Mouse (Mus musculus) hindbrain, embryonic 10.5 days (tissue): Measurements from ENCODE around the gene Klf9. TPM values are rescaled to one million over a fixed set of nuclear protein-coding genes. Genes with fewer than 3 reads are reported as not detected.
"Not testable (repeated sequence)": the region's sequence is repeated elsewhere in the genome, so short reads cannot be mapped to it uniquely, and the experiment has no call there.

Experiments
- DNase-seq: peaks from one replicate; pipeline ENCODE4 v3.0.0-alpha.2; 2017; ENCODE audit warnings: low spot score
- H3K27ac ChIP-seq: fragments of 300-500 bp; sonication (generic); 2 replicates; pipeline ENCODE4 v1.5.1; 2016; ENCODE audit warnings: mild to moderate bottlenecking, moderate library complexity
- H3K27me3 ChIP-seq: fragments of 300-500 bp; sonication (generic); 2 replicates; pipeline ENCODE4 v1.6.1; 2016; ENCODE audit warnings: mild to moderate bottlenecking; ENCODE audit not compliant: poor library complexity, insufficient read depth, severe bottlenecking
- H3K36me3 ChIP-seq: fragments of 300-500 bp; sonication (generic); 2 replicates; pipeline ENCODE4 v1.6.1; 2016; ENCODE audit warnings: mild to moderate bottlenecking, moderate library complexity
- H3K4me1 ChIP-seq: fragments of 300-500 bp; sonication (generic); replicated peaks from 2 replicates; pipeline ENCODE4 v1.6.1; 2016; ENCODE audit warnings: mild to moderate bottlenecking
- H3K4me3 ChIP-seq: fragments of 300-500 bp; sonication (generic); 2 replicates; pipeline ENCODE4 v1.5.1; 2016; ENCODE audit warnings: mild to moderate bottlenecking, moderate library complexity
- H3K9me3 ChIP-seq: fragments of 300-500 bp; sonication (generic); 2 replicates; pipeline ENCODE4 v1.6.1; 2016; ENCODE audit warnings: mild to moderate bottlenecking, moderate library complexity
- WGBS: fragments of 180-500 bp; shearing (Covaris S2); methylation state at CpG from one replicate; pipeline ENCODE4 v1.1.7; 2016; 5-methylcytosine and 5-hydroxymethylcytosine counted together
- polyA plus RNA-seq: library from polyadenylated mRNA; unstranded; fragments of >200 nt; fragmentation: Nextera tagmentation; extraction: Ambion mirVana; gene quantifications from 2 replicates; pipeline ENCODE4 v1.2.1, GENCODE M21; 2016

The Klf9 gene
- polyA plus RNA-seq, 1 experiment from 2014 or later, result 1.1 TPM

DNA sequence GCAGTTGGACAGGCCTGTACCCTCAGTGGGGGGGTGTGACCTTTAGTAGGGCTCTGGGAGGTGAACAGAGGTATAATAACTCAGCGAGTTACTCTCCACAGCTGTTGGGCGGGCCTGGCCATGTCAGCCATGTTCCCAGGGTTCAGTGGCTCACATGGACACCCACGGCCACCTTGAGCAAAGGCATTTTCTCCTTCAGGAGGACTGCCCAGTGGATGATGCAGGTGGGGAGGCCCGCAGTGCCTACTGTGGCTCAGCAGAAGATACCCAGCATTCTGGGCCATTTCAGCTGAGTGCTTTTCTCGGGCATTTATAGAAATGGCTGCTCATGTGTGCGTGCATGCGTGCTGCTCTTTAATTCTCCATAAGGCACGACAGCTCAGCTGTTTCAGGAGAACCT lies 2.5 kb downstream of the Klf9 start:
- 73% methylated on average over 8 of the region's 8 CpGs for WGBS
- Histone ChIP-seq H3K36me3 (no peaks in the 10 kb centered on the region), H3K4me1 (peaks cover 32% of the 10 kb centered on the region), H3K27me3 (peaks cover 51% of the 10 kb centered on the region), H3K27ac (no peak overlapping the region), H3K9me3 (no peaks in the 10 kb centered on the region), H3K4me3 (no peak overlapping the region)
- DNase-seq, result no peak

DNA sequence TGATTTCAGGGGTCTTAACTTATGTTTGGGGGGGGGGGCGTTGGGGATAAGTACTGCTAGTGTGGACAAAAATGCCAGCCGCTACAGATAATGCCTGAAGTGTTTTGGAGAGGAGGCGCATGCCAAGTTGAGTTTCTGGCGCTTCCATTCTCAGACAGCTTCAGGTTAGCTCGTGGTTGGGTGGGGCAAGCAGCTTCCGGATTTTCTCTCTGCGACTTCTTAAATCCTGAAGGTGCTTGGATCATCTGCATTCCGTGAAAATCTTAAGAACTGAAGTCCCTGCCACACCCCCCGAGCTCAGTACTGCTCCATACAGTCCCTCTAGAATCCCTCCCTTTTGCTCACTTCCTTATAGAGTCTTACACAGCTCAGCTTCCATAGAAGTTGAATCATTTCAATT lies 3.0 kb downstream of the Klf9 start:
- Histone ChIP-seq H3K4me3 (no peak overlapping the region), H3K27ac (no peak overlapping the region), H3K27me3 (peaks cover 51% of the 10 kb centered on the region), H3K9me3 (no peaks in the 10 kb centered on the region), H3K4me1 (peaks cover 32% of the 10 kb centered on the region), H3K36me3 (no peaks in the 10 kb centered on the region)
- WGBS, result 65% methylated on average over 9 of the region's 9 CpGs
- DNase-seq, result no peak

DNA sequence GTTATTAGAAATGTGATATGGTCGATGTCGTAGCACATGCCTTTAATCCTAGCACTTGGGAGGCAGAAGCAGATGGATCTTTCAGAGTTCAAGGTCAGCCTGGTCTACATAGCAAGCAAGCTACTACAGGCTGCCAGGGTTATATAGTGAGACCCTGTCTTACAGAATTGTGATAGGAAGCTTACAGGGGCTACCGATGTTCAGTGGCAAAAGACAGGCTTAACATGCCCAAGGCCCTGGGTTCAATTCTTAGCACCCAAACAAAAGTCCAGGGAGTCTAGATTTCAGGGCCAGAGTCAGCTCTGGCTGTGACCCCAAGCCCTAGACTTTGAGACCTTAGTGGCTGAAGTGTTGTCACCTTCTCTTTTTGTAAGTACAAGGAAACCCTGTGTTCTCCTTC lies 4.1 kb downstream of the Klf9 start:
- Histone ChIP-seq H3K4me1 (peaks cover 32% of the 10 kb centered on the region), H3K4me3 (no peak overlapping the region), H3K27me3 (peaks cover 47% of the 10 kb centered on the region), H3K9me3 (no peaks in the 10 kb centered on the region), H3K27ac (no peak overlapping the region), H3K36me3 (no peaks in the 10 kb centered on the region)
- 87% methylated on average over 3 of the region's 3 CpGs for WGBS
- no peak for DNase-seq

DNA sequence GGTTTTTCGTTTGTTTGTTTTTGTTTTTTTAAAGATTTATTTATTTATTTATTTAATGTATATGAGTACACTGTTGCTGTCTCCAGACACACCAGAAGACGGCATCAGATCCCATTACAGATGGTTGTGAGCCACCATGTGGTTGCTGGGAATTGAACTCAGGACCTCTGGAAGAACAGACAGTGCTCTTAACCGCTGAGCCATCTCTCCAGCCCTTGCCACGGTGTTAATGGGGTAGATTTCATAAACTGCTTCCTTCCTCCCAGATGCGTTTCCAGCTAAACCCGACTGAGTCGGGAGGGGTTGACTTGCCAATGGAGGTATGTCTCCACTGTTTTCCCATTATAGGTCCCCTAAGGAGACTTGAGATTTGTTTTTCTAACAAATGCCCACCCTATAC lies 4.5 kb downstream of the Klf9 start:
- not testable (repeated sequence) for DNase-seq, H3K27ac ChIP-seq, H3K36me3 ChIP-seq, H3K9me3 ChIP-seq, H3K4me3 ChIP-seq
- Histone ChIP-seq H3K27me3 (peaks cover 47% of the 10 kb centered on the region), H3K4me1 (peaks cover 32% of the 10 kb centered on the region)
- WGBS, result 90% methylated on average over 7 of the region's 7 CpGs

DNA sequence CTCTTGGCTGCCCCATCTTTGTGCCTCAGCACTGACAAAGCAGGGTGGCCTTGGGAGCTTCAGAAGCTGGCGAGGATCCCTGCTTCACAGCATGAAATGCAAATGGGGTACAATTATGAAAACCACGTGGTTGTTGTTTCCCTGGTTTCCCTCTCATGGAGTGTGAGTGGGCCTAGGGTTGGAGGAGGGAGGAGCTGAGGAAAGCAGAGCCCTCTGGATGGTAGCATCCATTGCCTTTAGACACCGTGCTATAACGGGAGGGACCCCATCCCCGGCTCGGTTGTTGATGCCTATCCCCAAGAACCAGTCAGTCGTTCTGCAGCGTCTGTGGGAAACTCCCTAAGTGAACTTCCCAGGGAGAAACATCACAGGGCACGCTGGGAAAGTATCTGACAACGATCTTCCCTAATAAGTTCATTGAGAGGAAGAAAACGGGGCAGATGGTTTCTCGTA lies 5.4 kb downstream of the Klf9 start:
- peaks cover 41% of the 10 kb centered on the region for H3K27me3 ChIP-seq
- no peaks in the 10 kb centered on the region for H3K36me3 ChIP-seq
- H3K4me3 ChIP-seq, result no peak overlapping the region
- WGBS, result 71% methylated on average over 12 of the region's 12 CpGs
- H3K27ac ChIP-seq, result 0 out of 2 replicates have a peak overlapping the region, but pooled peaks have one; percentile 29
- no peak for DNase-seq
- peaks cover 26% of the 10 kb centered on the region for H3K4me1 ChIP-seq
- no peaks in the 10 kb centered on the region for H3K9me3 ChIP-seq

DNA sequence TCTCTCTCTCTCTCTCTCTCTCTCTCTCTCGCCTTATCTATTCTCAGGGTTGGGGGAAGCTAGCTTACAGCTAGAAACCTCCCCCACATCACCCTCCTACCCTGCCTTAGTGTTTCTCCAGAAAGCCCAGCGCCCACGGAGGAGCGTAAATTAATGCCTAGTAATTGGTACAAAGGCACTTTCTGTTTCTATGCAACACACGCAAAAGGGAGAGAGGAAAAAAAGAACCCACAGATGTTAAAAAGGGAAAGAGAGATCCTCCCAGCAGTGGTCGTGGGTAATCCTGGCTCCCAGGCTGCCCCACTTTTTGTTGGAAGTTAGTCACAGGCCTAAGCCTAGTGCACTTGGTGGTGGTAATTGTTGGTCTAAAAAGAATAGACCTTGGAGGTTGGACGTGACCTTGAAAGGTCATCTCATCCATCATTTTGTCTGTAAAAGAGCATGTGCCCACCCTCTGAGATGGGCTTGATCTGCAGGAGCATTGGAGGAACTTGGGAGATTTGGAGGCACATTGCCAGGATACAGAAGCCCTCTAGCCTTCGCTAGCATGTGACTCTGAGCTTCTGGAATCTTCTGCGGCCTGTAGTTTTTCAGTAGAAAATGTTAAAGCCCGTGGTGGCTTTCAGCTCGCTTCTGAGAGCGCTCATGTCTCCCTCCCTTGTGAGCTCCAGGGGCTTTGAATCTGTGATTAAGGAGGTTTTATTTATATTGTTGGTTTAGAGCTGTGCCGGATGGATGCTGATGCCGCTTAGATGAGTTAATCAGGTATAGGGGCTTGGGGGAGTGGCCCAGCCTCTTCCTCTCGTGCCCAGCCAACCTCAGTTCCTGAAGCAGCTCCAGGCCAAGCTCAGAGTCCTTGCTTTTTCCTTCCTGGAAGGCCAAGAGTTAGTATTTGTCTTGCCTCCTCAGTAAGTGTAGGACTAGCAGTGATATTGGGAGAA lies 6.3 kb downstream of the Klf9 start:
- DNase-seq, result peak; percentile 18
- H3K27ac ChIP-seq, result 0 out of 2 replicates have a peak overlapping the region, but pooled peaks have one; percentile 29
- 74% methylated on average over 15 of the region's 15 CpGs for WGBS
- H3K9me3 ChIP-seq, result no peaks in the 10 kb centered on the region
- H3K4me3 ChIP-seq, result no peak overlapping the region
- H3K36me3 ChIP-seq, result no peaks in the 10 kb centered on the region
- H3K27me3 ChIP-seq, result peaks cover 32% of the 10 kb centered on the region
- H3K4me1 ChIP-seq, result peaks cover 26% of the 10 kb centered on the region

DNA sequence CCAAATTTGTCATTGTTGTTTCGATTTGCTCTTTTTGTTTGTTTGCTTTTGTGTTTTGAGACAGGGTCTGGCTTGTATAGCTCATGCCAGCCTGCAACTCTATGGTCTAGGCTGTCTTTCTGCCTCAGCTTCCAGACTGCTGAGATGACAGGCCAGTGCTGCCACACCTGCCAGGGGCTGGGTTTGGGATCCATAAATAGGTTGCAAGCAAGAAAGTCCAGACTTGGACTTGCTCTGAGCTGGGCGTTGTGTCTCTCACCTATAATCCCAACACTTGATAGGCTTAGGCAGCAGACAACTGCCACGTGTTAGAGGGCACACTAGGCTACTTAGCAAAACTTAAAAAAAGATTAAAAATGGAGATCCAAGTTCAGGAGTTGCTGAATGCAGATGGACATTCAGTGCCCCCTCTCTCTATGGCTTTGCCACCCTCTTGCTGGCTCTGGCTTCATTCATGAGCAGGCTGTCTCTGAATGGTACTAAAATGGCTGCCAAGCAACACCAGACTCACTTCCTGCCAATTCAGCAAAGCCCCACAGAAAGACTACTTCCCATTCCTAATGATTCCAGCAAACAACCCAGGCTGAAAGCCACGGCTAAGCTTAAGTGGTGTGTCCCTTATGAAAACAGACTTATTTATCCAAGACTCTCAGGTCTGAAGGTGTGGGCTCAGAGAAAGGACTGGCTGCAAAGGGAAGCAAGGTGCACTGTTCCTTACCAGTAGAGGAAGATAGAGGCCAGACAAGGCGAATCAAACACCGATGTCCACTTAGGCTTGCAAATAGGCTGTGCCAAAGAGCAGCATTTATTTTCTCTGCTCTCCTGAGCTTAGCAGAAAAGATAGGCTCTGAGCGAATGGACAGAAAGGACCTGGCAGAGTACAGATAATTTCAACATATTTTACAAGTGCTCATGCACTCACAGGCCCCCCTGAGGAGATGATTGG lies 8.7 kb downstream of the Klf9 start:
- WGBS, result 85% methylated on average over 7 of the region's 7 CpGs
- Histone ChIP-seq H3K36me3 (no peaks in the 10 kb centered on the region), H3K27ac (no peak overlapping the region), H3K4me1 (peaks cover 29% of the 10 kb centered on the region), H3K27me3 (peaks cover 8% of the 10 kb centered on the region; the same call in 1 of the 2 replicates), H3K9me3 (no peaks in the 10 kb centered on the region), H3K4me3 (no peak overlapping the region)
- no peak for DNase-seq

DNA sequence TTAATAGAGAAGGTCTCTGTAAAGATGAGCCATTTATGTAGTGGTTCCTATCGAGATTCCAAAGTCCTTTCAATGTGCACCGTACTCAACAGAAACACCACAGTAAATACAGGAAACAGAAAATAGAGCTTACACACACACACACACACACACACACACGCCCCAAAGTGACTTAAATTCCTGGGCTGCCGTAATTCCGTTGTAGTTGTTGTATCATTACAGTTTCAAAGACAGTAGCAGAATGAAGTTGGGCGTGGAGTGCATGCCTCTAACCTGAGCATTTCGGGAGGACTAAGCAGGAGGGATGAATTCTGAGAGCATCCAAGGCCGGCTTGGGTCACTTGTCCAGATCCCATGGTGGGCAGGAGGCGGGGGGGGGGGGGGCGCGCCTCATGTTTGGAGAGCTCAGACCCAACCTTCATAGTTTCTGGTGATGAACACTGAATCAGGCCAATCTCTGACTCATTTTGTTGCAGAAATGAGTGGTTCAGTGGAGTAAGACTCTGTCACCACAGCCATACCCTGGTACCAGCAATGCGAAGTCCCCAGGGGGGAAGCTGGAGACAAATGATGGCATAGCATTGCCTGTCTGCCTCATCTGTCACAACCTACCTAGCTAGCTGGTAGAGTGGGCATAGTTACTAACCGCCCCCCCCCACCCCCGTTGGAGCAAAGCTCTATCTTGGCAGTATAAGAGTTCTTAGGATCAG lies 9.7 kb downstream of the Klf9 start:
- Histone ChIP-seq H3K36me3 (no peaks in the 10 kb centered on the region), H3K27ac (no peak overlapping the region), H3K9me3 (no peaks in the 10 kb centered on the region), H3K4me3 (no peak overlapping the region), H3K27me3 (0 out of 2 replicates have a peak, but pooled peaks cover 6% of the 10 kb centered on the region), H3K4me1 (peaks cover 29% of the 10 kb centered on the region)
- WGBS, result 85% methylated on average over 14 of the region's 14 CpGs
- DNase-seq, result no peak

DNA sequence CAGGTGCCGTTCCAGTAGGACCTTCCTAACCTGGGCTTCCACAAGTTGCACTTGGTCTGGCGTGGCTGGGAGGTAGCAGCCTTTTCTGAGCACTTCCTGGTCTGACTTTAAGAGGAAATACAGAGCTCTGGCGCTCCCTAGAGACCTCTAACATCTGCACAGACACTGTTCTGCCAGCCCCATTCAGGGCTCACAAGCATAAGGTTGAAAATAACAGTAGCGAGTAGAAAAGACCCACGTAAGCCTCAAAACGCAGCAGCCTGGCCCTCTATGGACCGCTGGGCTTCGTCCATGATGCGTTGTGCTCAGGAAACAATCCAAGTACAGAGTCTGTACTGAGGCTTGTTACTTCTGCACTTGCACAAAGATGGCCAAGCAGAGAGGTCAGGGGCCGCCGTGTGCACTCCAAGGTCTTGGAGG lies 10.6 kb downstream of the Klf9 start:
- WGBS, result 35% methylated on average over 11 of the region's 11 CpGs
- Histone ChIP-seq H3K36me3 (no peaks in the 10 kb centered on the region), H3K9me3 (no peaks in the 10 kb centered on the region), H3K27ac (no peak overlapping the region), H3K27me3 (0 out of 2 replicates have a peak, but pooled peaks cover 1% of the 10 kb centered on the region), H3K4me3 (no peak overlapping the region), H3K4me1 (peaks cover 24% of the 10 kb centered on the region)
- no peak for DNase-seq

DNA sequence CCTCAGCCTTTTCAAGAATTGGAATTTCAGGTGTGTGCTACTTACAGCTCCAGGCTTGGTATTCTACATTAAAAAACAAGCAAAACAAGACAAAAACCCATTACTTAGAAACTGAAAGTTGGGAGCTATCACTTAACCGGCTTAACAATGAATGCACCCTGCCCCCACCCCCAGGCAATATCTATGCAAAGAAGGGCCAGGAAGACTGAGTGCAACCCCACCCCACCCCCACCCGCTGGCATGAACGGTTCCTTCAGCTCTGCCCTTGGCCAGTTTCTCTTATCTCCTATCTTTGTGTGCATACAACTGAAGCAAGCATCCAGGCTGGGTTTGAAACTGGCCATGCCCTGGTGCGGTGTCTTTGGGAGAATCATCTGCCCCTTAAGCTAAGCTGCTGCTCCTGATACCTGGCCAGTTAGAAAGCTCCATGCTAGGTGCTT lies 11.2 kb downstream of the Klf9 start:
- Histone ChIP-seq H3K9me3 (no peaks in the 10 kb centered on the region), H3K4me3 (no peak overlapping the region), H3K27me3 (no peaks in the 10 kb centered on the region), H3K36me3 (no peaks in the 10 kb centered on the region), H3K4me1 (peaks cover 18% of the 10 kb centered on the region), H3K27ac (no peak overlapping the region)
- no peak for DNase-seq
- 25% methylated on average over 4 of the region's 4 CpGs for WGBS

DNA sequence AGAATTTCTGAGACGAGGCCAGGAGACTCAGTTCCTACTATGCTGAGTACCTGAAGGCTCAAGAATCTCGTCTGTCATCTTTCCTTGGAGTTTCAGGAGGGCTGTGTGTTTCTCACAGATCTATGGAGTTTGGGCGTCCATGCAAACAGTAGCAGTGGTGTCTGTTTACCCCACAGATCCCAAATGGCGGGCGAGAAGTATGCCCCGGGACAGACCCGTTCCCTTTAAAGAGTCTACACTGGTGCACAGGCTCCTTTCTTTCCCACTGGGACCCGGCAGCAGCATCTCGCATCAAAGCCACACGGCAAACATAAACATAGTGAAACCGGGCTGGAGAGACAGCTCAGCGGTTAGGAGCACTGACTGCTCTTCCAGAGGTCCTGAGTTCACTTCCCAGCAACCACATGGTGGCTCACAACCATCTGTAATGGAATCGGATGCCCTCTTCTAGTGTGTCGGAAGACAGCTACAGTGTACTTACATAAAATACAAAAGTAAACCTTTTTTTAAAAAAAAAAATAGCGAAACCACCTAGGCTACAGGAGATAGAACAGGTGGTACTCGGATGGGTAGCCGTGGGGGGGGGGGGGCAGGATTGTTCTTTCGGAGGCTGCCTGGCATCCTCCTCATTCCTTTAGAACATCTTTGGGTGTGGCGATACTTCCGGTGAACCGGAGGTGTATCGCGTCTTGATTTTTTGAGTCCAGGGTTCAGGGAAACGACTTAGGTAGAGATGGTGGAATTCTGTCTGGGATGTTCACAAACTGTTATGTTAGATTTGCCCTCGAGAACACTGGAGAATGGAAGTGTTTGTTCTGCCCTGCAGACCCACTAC lies 12.0 kb downstream of the Klf9 start:
- no peaks in the 10 kb centered on the region for H3K27me3 ChIP-seq
- H3K9me3 ChIP-seq, result no peaks in the 10 kb centered on the region
- H3K27ac ChIP-seq, result no peak overlapping the region
- no peak overlapping the region for H3K4me3 ChIP-seq
- H3K36me3 ChIP-seq, result no peaks in the 10 kb centered on the region
- peaks cover 16% of the 10 kb centered on the region for H3K4me1 ChIP-seq
- WGBS, result 62% methylated on average over 25 of the region's 25 CpGs
- DNase-seq, result no peak
